Mouse (Mus musculus): ENCODE measurements around the gene Oxa1l.
"Not testable (repeated sequence)": the region's sequence is repeated elsewhere in the genome, so short reads cannot be mapped to it uniquely, and the experiment has no call there.

The Oxa1l gene

DNA sequence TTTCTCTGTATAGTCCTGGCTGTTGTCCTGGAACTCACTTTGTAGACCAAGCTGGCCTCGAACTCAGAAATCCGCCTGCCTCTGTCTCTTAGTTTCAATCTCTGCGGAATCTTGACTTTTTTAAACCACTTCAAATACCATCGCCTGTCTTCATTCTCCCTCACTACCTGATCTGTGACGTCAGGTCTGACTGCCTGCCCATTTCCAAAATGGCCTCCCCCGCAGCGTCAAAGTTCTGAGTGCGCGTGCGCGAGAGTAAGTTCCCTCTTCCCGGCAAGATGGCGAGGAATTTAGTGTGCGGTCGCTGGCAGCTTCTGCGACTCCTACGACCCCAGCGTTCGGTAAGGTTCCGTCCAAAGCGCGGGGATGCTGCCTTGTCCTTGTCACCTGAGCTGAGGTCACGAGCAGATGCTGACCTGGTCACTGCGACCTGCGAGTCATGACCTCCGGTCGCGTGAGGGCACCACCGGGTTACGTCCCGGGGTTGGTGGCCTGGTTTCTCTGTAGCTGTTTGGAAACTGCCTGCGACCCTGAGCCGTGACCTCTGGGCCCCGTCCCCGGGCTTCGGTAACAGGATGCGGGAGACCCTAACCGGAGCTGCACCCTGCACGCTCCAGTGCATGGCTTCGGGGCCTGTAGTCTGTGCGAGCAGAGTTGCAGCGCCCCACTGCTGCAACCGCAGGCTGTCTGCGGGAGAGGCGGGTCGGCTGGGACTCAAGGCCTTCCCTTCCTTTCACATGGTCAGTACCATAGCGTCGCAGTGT, at the start of gene Oxa1l:
Gene Oxa1l, plus strand, starts transcription at position 258 of the 764 bp plus-strand sequence.
- peak; percentile 92 to 93 for DNase-seq (ENCODE audit: low spot score in 2 of 2)

DNA sequence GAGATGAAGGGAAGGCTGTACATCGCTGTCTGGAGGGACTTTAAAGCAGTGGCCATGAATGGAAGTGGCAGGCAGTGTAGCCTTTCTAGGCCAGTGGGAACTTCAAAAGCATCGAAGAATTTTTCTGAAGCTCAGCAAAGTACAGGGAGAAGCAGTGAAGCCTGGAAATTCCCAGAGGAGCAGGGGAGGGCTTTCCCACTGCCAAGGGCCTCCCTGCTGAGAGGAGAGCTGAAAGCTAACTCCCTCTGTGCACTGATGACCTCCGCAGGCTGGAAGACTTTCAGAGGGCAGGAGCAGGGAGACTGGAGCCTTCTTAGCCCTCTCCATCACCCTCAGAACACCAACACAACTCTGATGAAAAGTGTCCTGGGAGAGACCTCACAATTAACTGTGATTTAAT, 48.9 kb upstream of the Oxa1l start:
- no peak for DNase-seq (ENCODE audit: low spot score in 2 of 2)

GRCm38 (mm10) chr14:54321556-54322376, 38.9 kb upstream of the Oxa1l start:
- DNase-seq (ENCODE audit: low spot score in 2 of 2) = no peak

DNA sequence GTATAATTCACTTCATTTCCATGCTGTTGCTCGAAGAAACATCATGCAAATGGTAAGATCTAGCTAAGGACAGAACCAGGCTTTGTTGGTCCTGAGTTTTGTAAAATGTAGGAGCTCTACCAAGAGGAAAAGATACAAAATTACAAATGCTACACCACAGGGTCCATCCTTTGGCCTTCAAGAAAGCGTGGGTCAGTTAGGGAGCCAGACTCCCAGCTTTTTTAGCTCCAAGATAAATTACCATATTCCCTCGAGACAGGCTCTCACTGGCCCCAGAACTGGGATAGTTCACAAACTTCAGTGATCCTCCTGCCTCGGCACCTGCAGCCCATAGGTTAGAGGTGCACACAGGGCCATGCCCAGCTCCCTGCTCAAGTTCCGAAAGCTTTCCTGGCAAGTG, 36.1 kb upstream of the Oxa1l start:
- DNase-seq (ENCODE audit: low spot score in 2 of 2) = no peak

GRCm38 (mm10) chr14:54328548-54328947, 32.1 kb upstream of the Oxa1l start:
- DNase-seq (ENCODE audit: low spot score in 2 of 2) = no peak

- DNase-seq (ENCODE audit: low spot score in 2 of 2) = no peak
These were observed 31.4 kb upstream of the Oxa1l start for GRCm38 (mm10) chr14:54329201-54329600.

- no peak for DNase-seq (ENCODE audit: low spot score in 2 of 2)
These were observed 29.5 kb upstream of the Oxa1l start for GRCm38 (mm10) chr14:54331178-54331577.

- DNase-seq (ENCODE audit: low spot score in 2 of 2) = no peak
These were observed 28.2 kb upstream of the Oxa1l start for GRCm38 (mm10) chr14:54332176-54333074.

GRCm38 (mm10) chr14:54333452-54334189, 27.0 kb upstream of the Oxa1l start:
- no peak for DNase-seq (ENCODE audit: low spot score in 2 of 2)

- no peak for DNase-seq (ENCODE audit: low spot score in 2 of 2)
These were observed 19.8 kb upstream of the Oxa1l start for GRCm38 (mm10) chr14:54340836-54341235.

- DNase-seq (ENCODE audit: low spot score in 2 of 2) = not testable (repeated sequence)
These were observed 18.8 kb upstream of the Oxa1l start for GRCm38 (mm10) chr14:54341807-54342206.

DNA sequence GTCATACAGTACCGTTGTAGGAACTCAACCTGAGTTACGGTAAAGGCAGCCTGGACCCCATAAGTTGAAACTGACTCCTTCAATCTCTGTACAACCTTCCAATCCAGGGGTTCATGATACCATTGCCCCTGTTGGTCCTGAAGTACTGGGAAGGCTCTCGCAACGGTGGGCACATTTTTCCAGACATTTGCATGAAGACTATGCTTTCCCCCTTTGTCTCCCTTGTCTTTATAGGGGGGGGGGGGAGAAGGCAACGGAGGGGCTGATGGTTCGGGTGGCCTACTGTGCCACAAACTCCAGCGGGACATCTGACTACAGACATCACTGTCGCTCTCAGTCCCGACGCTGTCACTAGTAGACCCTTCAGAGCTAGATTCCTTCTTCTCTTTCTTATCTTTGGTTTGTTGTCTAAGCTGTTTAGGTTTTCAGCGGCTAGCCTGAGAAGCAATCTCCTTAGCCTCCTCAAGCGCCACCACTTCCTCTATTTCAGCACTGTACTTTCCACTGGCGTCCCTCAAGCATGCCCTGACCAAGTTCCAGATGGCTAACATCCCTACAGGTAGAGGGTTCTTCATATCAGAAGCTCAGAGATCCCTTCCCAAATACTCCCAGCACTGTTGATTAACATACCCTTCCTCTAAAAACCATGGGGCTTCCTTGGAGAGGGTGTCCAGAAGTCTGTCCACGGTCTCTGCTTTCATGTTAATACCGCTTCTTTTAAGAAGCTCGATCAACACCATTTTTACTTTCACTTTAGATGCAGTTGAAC, 9.7 kb upstream of the Oxa1l start:
- DNase-seq (ENCODE audit: low spot score in 2 of 2) = not testable (repeated sequence)

- no peak for DNase-seq (ENCODE audit: low spot score in 2 of 2)
These were observed 8.3 kb upstream of the Oxa1l start for GRCm38 (mm10) chr14:54352314-54352713.

DNA sequence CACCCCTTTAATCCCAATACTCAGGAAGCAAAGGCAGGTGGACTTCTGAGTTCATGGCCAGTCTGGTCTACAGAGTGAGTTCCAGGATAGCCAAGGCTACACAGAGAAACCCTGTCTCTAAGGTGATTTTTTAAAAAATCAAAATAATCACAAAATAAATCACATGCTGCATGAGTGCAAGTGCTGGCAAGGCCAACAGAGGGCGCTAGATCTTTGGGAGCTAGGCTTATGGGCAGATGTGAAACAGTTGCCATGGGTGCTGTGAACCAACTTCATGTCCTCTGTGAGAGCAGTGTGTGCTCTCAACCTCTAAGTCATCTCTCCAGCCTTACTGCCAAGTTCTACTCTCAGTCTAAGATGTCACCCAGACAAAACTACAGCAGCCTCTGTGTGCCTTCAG, 6.2 kb upstream of the Oxa1l start:
- DNase-seq (ENCODE audit: low spot score in 2 of 2) = no peak

DNA sequence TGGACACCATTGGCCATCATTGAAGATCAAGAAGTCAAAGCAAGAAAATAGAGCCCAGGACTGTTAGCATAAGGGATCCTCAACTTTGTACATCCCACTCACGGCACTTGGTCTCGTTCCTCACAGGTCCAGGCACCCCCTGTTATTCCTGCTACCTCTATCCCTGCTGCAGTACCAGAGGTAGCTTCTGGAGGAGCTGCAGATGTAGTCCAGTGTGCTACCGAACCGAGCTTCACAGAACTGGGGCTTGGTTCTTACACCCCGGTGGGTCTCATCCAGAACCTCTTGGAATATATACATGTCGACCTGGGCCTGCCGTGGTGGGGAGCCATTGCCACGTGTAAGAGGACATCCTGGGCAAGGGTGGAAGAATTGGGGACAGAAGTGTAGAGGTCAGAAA, 2.5 kb downstream of the Oxa1l start:
- no peak for DNase-seq (ENCODE audit: low spot score in 2 of 2)

DNA sequence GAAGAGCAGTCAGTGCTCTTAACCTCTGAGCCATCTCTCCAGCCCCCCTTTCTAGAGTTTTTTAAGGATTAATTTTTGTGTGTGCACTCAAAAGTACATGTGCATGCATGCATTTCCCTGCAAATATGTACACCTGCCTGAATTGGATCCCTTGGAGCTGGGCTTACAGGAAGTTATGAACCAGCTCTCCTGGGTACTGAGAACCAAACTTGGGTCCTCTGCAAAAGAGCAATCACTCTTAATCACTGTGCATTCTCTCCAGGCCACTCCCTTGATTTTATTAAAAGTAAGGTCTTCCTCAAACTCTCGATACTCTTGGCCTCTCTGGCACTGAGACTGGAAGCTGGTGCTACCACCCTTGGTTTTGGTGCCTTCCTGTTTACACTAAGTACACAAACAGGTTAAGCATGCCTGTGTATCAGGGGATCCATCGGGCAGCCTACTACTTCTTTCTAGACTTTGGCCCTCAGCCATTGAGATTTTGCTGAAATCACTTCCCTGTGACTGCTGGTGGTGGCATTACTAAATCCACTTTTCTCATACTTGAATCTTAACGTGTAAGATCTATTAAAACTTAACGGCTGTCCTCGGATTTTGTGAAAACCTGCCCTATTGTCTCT, 4.5 kb downstream of the Oxa1l start:
- DNase-seq (ENCODE audit: low spot score in 2 of 2) = no peak

- no peak for DNase-seq (ENCODE audit: low spot score in 2 of 2)
These were observed 5.9 kb downstream of the Oxa1l start for GRCm38 (mm10) chr14:54366581-54366980.

DNA sequence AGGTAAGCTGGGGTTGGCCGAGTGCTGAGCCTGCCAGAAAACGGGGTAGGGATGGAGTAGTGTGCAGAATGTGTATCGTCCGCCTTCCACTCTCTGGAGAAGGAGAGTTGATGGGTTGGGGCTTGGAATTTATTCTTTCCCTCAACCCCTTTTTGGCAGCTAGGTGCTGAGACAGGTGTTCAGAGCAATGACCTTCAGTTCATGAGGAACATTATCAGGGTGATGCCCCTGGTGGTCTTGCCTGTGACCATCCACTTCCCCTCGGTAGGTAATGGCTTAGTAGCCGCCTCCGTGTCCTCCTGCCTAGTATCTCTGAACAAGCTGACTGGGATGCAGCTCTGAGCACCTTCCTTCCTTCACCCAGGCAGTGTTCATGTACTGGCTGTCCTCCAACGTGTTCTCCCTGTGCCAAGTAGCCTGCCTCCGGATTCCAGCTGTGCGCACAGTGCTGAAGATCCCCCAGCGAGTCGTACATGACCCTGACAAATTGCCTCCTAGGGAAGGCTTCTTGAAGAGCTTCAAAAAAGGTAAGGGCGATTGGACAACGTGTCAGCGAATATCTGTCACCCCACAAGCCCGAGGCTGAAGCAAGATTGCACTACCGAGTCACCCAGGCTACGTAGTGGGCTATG, 6.9 kb downstream of the Oxa1l start:
- no peak for DNase-seq (ENCODE audit: low spot score in 2 of 2)

DNA sequence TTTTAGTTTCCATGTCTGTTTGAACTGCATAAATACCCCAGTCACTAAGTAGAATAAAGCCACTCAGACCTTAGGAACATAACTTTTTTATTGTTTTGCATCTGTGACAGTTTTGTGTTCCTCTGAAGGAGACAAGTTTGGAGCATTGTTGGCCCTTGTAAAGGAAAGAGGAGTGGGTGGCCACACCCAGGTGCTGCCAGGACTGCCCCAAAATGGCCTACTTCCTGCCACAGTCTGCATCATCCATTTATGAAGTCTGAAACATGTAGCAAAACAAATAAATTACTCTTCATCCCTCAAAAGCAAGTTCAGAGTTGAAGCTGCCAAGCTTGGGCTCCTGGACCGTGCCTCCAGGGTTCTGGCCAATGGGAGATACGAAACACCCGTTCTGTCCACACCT, 8.7 kb downstream of the Oxa1l start:
- DNase-seq (ENCODE audit: low spot score in 2 of 2) = no peak

GRCm38 (mm10) chr14:54370595-54370994, 10.0 kb downstream of the Oxa1l start:
- DNase-seq (ENCODE audit: low spot score in 2 of 2) = no peak
